Mouse (Mus musculus) heart, postnatal 10 days (tissue): Measurements from ENCODE around the gene Nfam1. TPM values are rescaled to one million over a fixed set of nuclear protein-coding genes. Genes with fewer than 3 reads are reported as not detected.

Experiments used
- DNase-seq, 2 experiments: peaks; one replicate each; pipeline ENCODE4 v3.0.0; 2021
- intact Hi-C: fragments of 180-260 bp; cut with DNase I; formaldehyde crosslinking; loops from one replicate; pipeline ENCODE4 v1.15.1; 2025
- total RNA-seq, 2 experiments: library from RNA; stranded (reverse); gene quantifications; 2 replicates each; pipeline ENCODE4 v1.2.3; 2021

Nfam1 gene
- total RNA-seq, 2 experiments from 2014 or later: 1.6 to 2.2 TPM

DNA sequence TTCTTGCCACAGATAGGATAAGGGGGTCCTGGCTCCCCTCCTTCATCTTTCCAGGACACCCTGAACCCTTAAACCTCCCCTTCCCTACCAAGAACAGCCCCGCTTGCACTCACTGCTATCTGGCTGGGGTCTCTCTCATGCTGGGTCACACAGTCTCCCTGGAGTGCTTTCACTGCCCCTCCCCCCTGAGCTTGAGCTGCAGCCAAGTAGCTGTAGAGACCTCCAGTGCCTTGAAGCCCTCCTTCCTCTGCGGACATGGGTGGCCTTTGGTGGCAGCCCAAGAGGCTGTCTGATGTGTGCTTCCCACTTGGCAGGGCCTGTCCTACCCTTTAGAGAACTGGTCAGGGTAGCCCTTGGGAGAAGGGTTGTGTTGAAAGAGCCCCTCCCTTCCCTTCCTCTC, 7.0 kb upstream of the Nfam1 start:
- DNase-seq: no peak
- intact Hi-C loops: no loop called here

- intact Hi-C loops: loop anchor here (5.0 kb wide), 2 partner anchors 52 to 117 kb away; partner anchors contain the start of gene Tcf20
Observed at GRCm38 (mm10) chr15:83038812-83039211, 5.7 kb upstream of the Nfam1 start.

GRCm38 (mm10) chr15:83037755-83038483, 4.8 kb upstream of the Nfam1 start:
- peak; percentile 92 to 96 for DNase-seq
- intact Hi-C loops: loop anchor here (1.0 to 5.0 kb wide), 5 partner anchors 32 to 224 kb away; partner anchors contain the start of gene Tcf20

More at GRCm38 (mm10) chr15:83038812-83039211, 5.7 kb upstream of the Nfam1 start:
- DNase-seq: no peak

DNA sequence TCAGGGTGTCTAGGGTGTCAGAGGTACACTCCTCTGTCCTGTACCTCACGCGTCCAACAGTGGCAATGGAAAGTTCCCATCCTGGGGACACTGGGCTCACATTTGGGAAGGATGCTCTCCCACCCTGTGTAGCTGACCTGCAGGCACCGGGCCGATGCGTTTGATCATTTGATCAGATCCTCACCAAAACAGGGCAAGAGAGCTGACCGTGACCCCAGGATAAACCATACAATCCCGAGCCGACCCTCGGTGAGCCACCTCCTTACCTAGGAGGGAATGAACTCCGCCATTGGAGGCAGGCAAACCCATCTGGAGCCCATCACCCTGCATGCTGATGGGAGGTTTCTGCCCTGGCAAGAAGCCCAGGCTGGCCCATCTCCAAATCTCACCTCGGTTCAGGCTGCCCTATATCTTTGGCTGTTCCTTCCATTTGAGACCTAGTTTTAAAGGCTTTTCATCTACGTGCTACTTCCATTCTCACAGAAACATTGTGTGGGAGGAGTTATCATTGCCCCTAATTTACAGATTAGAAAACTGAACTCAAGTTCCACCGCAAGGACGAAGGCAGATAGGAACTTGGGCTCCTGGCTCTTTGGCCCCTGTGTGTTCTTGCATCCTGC, 3.9 kb upstream of the Nfam1 start:
- peak; percentile 80 to 83 for DNase-seq

GRCm38 (mm10) chr15:83036089-83036488, 3.0 kb upstream of the Nfam1 start:
- intact Hi-C loops: loop anchor here (2.0 to 5.0 kb wide), 3 partner anchors 49 to 129 kb away; partner anchors contain the start of gene Tcf20
- DNase-seq: peak in 1 of 2 experiments; percentile 33

More for the DNA sequence above, 3.9 kb upstream of the Nfam1 start:
- intact Hi-C loops: loop anchor here (1.0 to 5.0 kb wide), 5 partner anchors 33 to 223 kb away; partner anchors contain the start of gene Tcf20

- no peak for DNase-seq
- intact Hi-C loops: no loop called here
Observed at GRCm38 (mm10) chr15:83034275-83034977, 1.3 kb upstream of the Nfam1 start.

GRCm38 (mm10) chr15:83030884-83031283, 2.2 kb downstream of the Nfam1 start:
- DNase-seq: no peak
- intact Hi-C loops: no loop called here

GRCm38 (mm10) chr15:83029725-83030718, 3.1 kb downstream of the Nfam1 start:
- intact Hi-C loops: no loop called here
- peak in 1 of 2 experiments; percentile 20 for DNase-seq

DNA sequence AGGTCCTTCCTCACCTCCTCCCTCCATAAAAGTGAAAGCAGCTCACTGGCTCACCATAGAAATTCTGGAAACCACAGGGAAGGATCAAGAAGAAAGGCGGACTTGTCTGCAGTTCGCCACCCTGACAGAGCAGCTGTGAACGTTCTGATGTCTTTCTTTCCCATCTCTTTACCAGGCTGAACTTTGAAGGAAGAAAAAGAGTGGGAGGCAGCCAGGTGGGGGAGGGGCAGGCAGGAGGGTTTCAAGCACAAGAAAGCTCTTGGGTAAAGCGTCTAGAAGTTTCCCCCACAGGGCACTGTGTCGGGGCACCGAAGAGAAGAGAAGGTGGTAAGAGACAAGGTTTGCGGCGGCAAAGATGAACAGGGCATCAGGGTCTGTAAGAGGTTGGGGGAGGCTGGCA, 7.0 kb downstream of the Nfam1 start:
- no peak for DNase-seq
- intact Hi-C loops: no loop called here

DNA sequence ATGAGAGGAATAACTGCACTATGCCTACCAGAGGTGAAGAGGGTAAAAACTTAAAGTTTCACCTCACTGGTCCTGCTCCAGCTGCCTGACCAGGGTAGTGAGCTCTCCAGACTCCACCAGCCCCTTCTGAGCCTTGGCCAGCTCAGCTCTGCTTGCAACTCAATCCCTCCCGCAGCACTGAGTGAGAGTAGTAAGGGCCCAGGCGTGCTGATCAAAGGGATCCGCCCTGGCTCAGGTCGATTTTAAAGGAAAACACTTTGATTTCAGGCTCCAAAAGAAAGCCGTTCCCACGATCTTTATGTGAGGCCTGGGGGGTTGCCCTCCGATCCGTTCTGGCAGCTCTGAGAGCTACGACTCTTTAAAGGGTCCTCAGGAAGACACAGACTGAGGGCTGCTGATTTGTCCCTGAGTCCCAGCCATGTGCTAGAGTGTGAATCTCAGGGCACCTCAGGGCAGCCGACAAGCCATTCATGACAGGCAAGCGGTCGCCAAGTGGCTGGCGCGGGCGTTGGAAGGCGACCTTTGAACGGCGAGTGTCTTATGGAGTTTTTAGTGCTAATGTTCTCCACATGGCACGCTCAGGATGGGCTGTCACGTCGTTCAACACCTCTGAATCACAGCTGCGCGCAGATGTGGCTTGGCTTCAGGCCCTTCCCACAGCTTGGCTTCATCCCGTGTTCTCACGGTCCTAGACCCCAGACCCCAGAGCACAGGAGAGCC, 7.9 kb downstream of the Nfam1 start:
- peak; percentile 32 to 53 for DNase-seq
- intact Hi-C loops: no loop called here

GRCm38 (mm10) chr15:83022947-83023346, 10.2 kb downstream of the Nfam1 start:
- no peak for DNase-seq
- intact Hi-C loops: no loop called here

GRCm38 (mm10) chr15:83010990-83011664, 22.0 kb downstream of the Nfam1 start:
- intact Hi-C loops: no loop called here
- peak; percentile 69 to 80 for DNase-seq

DNA sequence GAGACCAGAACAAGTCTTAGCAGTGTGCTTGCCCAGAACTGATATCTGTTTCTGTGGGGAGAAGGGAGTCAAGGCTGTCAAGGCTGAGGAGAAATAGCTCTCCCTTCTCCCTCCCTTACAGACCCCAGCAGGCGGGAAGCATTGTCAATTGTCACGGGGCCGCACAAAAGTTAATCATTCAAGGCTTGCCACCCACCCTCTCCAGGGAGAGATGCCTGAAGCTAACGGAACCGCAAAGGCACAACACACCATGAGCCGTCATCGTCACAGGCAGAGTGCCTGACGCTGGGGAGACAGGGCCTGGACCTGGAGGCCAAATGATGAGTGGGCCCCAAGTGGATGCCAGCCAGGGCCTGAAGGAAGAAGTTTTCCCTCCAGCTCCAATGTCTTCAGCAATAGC, 22.7 kb downstream of the Nfam1 start:
- no peak for DNase-seq
- intact Hi-C loops: no loop called here

DNA sequence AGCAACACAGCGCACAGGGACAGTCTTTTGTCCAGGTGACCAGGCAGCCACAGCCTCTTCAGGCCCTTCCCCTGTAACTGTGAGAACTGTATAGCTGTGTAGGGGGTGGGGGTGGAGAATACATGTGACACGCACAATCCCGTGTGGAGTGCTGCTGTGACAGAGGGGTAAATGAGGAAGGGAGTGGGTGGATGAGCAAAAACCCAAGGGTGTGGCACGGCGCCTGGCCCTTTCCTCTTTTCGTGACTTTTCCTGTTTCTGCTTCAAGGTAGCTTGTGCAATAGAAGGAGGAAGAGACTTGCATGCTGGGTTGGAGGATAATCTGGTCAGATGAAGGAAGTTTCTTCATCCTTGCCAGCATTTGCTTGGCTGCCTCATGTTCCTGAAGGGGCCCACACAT, 23.6 kb downstream of the Nfam1 start:
- DNase-seq: no peak
- intact Hi-C loops: no loop called here

- intact Hi-C loops: no loop called here
- no peak for DNase-seq
Observed at GRCm38 (mm10) chr15:83008761-83009423, 24.2 kb downstream of the Nfam1 start.

DNA sequence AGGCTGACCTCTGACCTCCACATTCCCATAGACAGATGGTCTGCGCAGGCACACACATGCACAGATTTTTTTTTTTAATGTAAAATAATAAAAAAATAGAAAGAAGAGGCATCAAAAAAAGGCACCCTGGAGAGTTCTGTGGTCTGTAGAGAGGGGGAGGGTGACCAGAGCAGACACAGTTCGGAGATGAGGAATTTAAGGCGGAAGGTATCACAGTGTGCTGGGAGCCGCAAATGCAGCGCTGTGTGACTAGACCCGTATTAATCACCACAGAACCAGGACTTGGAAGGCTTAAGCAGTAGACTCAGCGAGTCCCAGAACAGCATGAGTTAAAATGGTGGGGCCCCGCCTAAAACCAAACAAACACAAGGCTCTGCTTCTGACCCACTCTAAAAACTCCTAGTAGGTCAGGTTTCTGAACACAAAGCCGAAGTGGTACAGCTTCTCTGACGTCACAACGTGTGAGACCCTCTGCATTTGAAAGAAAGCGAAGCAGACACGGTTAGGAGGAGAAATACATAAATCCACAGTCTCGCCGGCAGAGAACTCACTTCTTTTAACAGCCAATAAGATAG, 25.7 kb downstream of the Nfam1 start:
- intact Hi-C loops: no loop called here
- no peak for DNase-seq

DNA sequence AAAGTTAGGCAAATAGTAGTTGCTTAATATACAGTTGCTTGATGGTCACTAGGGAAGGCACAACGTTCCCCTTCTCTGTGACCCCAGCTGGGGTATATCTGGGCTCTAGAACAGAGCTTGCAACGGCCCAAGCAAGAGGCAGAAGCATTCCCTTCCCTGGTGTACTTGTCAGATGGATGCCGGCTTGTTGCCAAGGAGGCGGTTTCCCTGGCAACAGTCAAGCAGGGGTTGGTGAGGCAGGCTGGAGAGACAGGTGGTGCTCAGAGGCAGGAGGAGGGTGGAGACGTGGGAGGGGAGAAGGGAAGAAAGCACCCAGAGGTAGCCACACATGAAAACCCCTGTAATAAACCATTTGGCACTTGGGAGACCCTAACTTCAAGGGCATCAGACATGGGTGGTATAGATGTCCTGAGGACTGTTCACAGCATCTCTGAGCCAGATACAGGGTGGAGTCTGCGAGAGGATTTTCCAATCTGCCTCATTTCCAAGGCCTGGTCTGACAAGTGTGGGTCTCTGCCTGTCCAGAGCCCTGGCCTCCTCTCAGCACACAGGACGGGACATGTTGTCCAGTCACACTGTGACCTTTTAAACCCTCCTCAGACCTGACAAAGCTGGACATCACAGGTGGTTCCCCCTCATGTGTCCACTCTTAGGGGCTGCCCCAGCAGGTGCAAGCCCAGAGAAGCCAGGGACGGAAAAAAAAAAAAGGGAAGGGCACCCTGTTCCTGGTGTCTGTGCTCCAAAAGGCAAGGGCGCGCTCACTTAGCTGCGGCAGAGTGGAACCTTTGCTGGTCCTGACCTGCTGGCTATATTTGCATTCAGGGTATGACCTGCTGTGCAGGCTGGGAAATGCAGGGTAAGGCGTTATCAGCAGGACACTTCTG, 30.2 kb downstream of the Nfam1 start:
- DNase-seq: no peak
- intact Hi-C loops: no loop called here
